Mouse (Mus musculus) neural tube, embryonic 13.5 days (tissue): ENCODE data around the gene Golga4. TPM values are rescaled to one million over a fixed set of nuclear protein-coding genes. Genes with fewer than 3 reads are reported as not detected.

Experiments used
- ATAC-seq: fragments of 200-750 bp; cut with Nextera tagmentation; 2 replicates; pipeline ENCODE4 v1.8.0; 2017; ENCODE audit warnings: low read depth, mild to moderate bottlenecking, moderate TSS enrichment, moderate library complexity
- H3K27ac ChIP-seq: fragments of 300-500 bp; sonication (generic); replicated peaks from 2 replicates; pipeline ENCODE4 v1.5.1; 2015; ENCODE audit warnings: moderate library complexity, mild to moderate bottlenecking, inconsistent platforms
- H3K27me3 ChIP-seq: fragments of 300-500 bp; sonication (generic); 2 replicates; pipeline ENCODE4 v1.6.1; 2015; ENCODE audit warnings: mild to moderate bottlenecking, inconsistent platforms
- H3K36me3 ChIP-seq: fragments of 300-500 bp; sonication (generic); 2 replicates; pipeline ENCODE4 v1.6.1; 2015; ENCODE audit warnings: mild to moderate bottlenecking, inconsistent platforms
- H3K4me1 ChIP-seq: fragments of 300-500 bp; sonication (generic); replicated peaks from 2 replicates; pipeline ENCODE4 v1.6.1; 2015; ENCODE audit warnings: inconsistent platforms
- H3K4me2 ChIP-seq: fragments of 300-500 bp; sonication (generic); 2 replicates; pipeline ENCODE4 v1.6.1; 2015; ENCODE audit warnings: inconsistent platforms, mild to moderate bottlenecking, moderate library complexity
- H3K4me3 ChIP-seq: fragments of 300-500 bp; sonication (generic); 2 replicates; pipeline ENCODE4 v1.5.1; 2015; ENCODE audit warnings: mild to moderate bottlenecking, inconsistent platforms
- H3K9ac ChIP-seq: fragments of 300-500 bp; sonication (generic); 2 replicates; pipeline ENCODE4 v1.6.1; 2015; ENCODE audit warnings: moderate library complexity, mild to moderate bottlenecking, inconsistent platforms
- H3K9me3 ChIP-seq: fragments of 300-500 bp; sonication (generic); 2 replicates; pipeline ENCODE4 v1.6.1; 2016; ENCODE audit warnings: inconsistent platforms
- WGBS: fragments of 180-500 bp; shearing (Covaris S2); methylation state at CpG from one replicate; pipeline ENCODE4 v1.1.7; 2015; 5-methylcytosine and 5-hydroxymethylcytosine counted together
- polyA plus RNA-seq: library from polyadenylated mRNA; unstranded; fragments of >200 nt; fragmentation: Nextera tagmentation; extraction: Ambion mirVana; gene quantifications from 2 replicates; pipeline ENCODE4 v1.2.1, GENCODE M21; 2015

The Golga4 gene
- polyA plus RNA-seq, 1 experiment from 2014 or later: 49.3 TPM

- H3K9me3 ChIP-seq: no peaks in the 10 kb centered on the region
- no peaks in the 10 kb centered on the region for H3K36me3 ChIP-seq
- ATAC-seq: no peak
- peaks cover 12% of the 10 kb centered on the region for H3K4me1 ChIP-seq
- no peak overlapping the region for H3K4me2 ChIP-seq
- 71% methylated on average over 5 of the region's 5 CpGs for WGBS
- H3K27me3 ChIP-seq: peaks cover 31% of the 10 kb centered on the region
- H3K4me3 ChIP-seq: no peak overlapping the region
- no peak overlapping the region for H3K9ac ChIP-seq
- H3K27ac ChIP-seq: no peak overlapping the region
Measured at GRCm38 (mm10) chr9:118602576-118602975, 96.5 kb downstream of the Golga4 start.

GRCm38 (mm10) chr9:118606148-118606816 is 100.2 kb downstream of the Golga4 start, which contains the start of gene Itga9:
TSS of gene Itga9 (plus strand) at chr9:118606690.
- Histone ChIP-seq H3K4me1 (peaks cover 31% of the 10 kb centered on the region), H3K4me2 (peak within 1 kb of the TSS; percentile 87), H3K36me3 (no peaks in the 10 kb centered on the region), H3K4me3 (peak within 1 kb of the TSS; percentile 71), H3K9me3 (no peaks in the 10 kb centered on the region), H3K27me3 (peaks cover 63% of the 10 kb centered on the region), H3K9ac (peak within 1 kb of the TSS; percentile 89), H3K27ac (peak within 1 kb of the TSS; percentile 54)
- ATAC-seq: peak; percentile 91
- 12% methylated on average over 40 of the region's 42 CpGs for WGBS

- Histone ChIP-seq H3K4me3 (peak overlapping the region; percentile 71), H3K27ac (peak overlapping the region; percentile 54), H3K27me3 (peaks cover 70% of the 10 kb centered on the region), H3K4me2 (peak overlapping the region; percentile 87), H3K4me1 (peaks cover 38% of the 10 kb centered on the region), H3K9me3 (no peaks in the 10 kb centered on the region), H3K9ac (peak overlapping the region; percentile 89), H3K36me3 (no peaks in the 10 kb centered on the region)
- WGBS: under 1% methylated on average over 65 of the region's 68 CpGs
- ATAC-seq: peak; percentile 59
Measured at GRCm38 (mm10) chr9:118606817-118607371, 100.8 kb downstream of the Golga4 start.

- Histone ChIP-seq H3K9ac (no peak overlapping the region), H3K4me2 (peak overlapping the region; percentile 87)
- 34% methylated on average over 16 of the region's 16 CpGs for WGBS
Measured at GRCm38 (mm10) chr9:118607701-118608401, 101.8 kb downstream of the Golga4 start.

GRCm38 (mm10) chr9:118608556-118608955 is 102.5 kb downstream of the Golga4 start:
- 41% methylated on average over 4 of the region's 4 CpGs for WGBS

More at GRCm38 (mm10) chr9:118607701-118608401, 101.8 kb downstream of the Golga4 start:
- no peak overlapping the region for H3K27ac ChIP-seq
- H3K9me3 ChIP-seq: no peaks in the 10 kb centered on the region
- ATAC-seq: no peak
- H3K36me3 ChIP-seq: no peaks in the 10 kb centered on the region
- H3K27me3 ChIP-seq: peaks cover 72% of the 10 kb centered on the region
- peak overlapping the region; percentile 71 for H3K4me3 ChIP-seq
- peaks cover 41% of the 10 kb centered on the region for H3K4me1 ChIP-seq

GRCm38 (mm10) chr9:118610060-118610459 is 104.0 kb downstream of the Golga4 start:
- Histone ChIP-seq H3K4me1 (peaks cover 41% of the 10 kb centered on the region), H3K36me3 (no peaks in the 10 kb centered on the region), H3K27ac (no peak overlapping the region), H3K9ac (no peak overlapping the region), H3K9me3 (no peaks in the 10 kb centered on the region), H3K27me3 (peaks cover 68% of the 10 kb centered on the region), H3K4me2 (no peak overlapping the region), H3K4me3 (no peak overlapping the region)
- no peak for ATAC-seq
- 63% methylated on average over 10 of the region's 10 CpGs for WGBS

More at GRCm38 (mm10) chr9:118608556-118608955, 102.5 kb downstream of the Golga4 start:
- no peak for ATAC-seq
- Histone ChIP-seq H3K4me1 (peaks cover 41% of the 10 kb centered on the region), H3K4me3 (no peak overlapping the region), H3K9ac (no peak overlapping the region), H3K4me2 (0 out of 2 replicates have a peak overlapping the region, but pooled peaks have one; percentile 6), H3K36me3 (no peaks in the 10 kb centered on the region), H3K27me3 (peaks cover 74% of the 10 kb centered on the region), H3K9me3 (no peaks in the 10 kb centered on the region), H3K27ac (no peak overlapping the region)

- no peak for ATAC-seq
- Histone ChIP-seq H3K9ac (no peak overlapping the region), H3K4me3 (no peak overlapping the region)
Measured at GRCm38 (mm10) chr9:118611111-118611541, 105.1 kb downstream of the Golga4 start.

DNA sequence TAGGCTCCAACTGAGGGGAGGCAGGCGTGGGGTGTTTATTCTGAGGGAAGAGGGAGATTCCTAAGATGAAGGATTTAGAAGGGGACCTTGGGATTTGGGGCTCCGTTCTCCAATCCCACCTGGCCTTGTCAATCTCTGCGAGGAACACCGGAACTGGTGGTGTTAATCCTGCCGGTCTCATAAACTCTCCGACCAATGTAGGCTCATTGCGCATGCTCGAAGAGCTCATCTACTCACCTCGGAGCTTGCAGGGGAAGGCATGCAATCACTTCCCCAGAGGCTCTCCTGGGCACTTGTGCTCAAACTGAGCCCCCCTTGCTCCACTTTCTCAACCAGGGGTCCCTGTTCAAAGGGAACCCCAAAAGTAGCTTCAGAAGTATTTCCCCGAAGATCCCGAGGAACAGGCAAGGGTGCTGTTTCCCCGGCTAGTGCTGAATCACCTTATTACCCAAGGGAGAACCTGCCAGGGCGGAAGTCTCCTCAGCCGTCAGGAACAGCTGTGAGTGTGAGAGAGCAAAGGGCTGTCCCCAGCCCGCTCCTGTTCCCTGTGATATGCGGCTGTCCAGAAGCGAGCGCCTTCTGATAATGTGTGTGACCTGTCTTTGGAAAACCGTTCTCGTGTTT is 106.0 kb downstream of the Golga4 start:
- Histone ChIP-seq H3K36me3 (no peaks in the 10 kb centered on the region), H3K4me1 (peaks cover 34% of the 10 kb centered on the region), H3K27me3 (peaks cover 61% of the 10 kb centered on the region), H3K4me3 (no peak overlapping the region), H3K9ac (no peak overlapping the region), H3K27ac (no peak overlapping the region), H3K9me3 (no peaks in the 10 kb centered on the region), H3K4me2 (peak overlapping the region; percentile 19)
- no peak for ATAC-seq
- 54% methylated on average over 20 of the region's 20 CpGs for WGBS

More at GRCm38 (mm10) chr9:118611111-118611541, 105.1 kb downstream of the Golga4 start:
- Histone ChIP-seq H3K36me3 (no peaks in the 10 kb centered on the region), H3K4me1 (peaks cover 40% of the 10 kb centered on the region), H3K4me2 (0 out of 2 replicates have a peak overlapping the region, but pooled peaks have one; percentile 24), H3K27me3 (peaks cover 61% of the 10 kb centered on the region), H3K27ac (no peak overlapping the region), H3K9me3 (no peaks in the 10 kb centered on the region)
- 53% methylated on average over 14 of the region's 14 CpGs for WGBS

DNA sequence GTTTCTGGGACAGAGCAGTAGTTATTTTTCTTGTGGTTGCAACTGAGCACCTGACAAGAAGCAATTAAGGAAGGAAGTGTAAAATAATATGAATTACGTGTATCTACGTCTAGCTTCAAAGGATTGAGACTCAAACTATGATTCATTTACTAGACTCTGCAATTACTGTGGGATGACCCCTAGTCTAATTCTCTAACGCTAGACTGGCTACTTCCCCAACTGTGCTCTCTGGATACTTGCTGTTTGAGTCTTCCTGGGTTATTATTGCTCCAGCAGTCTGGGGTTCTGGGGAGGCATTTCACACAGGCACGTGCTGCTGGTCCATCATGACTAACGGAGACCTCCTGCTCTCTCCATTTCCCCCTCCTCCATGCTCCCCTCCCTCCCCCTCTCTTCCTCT is 111.2 kb downstream of the Golga4 start:
- ATAC-seq: no peak
- Histone ChIP-seq H3K9ac (no peak overlapping the region), H3K9me3 (no peaks in the 10 kb centered on the region), H3K4me3 (no peak overlapping the region), H3K36me3 (no peaks in the 10 kb centered on the region), H3K27ac (no peak overlapping the region), H3K27me3 (peaks cover 21% of the 10 kb centered on the region), H3K4me1 (peaks cover under 1% of the 10 kb centered on the region; the same call in 1 of the 2 replicates), H3K4me2 (no peak overlapping the region)
- 69% methylated on average over 5 of the region's 5 CpGs for WGBS

- Histone ChIP-seq H3K27me3 (peaks cover 8% of the 10 kb centered on the region; the same call in 1 of the 2 replicates), H3K9ac (no peak overlapping the region), H3K36me3 (no peaks in the 10 kb centered on the region), H3K4me3 (no peak overlapping the region), H3K27ac (no peak overlapping the region), H3K4me1 (0 out of 2 replicates have a peak, but pooled peaks cover 4% of the 10 kb centered on the region), H3K4me2 (no peak overlapping the region), H3K9me3 (no peaks in the 10 kb centered on the region)
- WGBS: 89% methylated on average over 3 of the region's 3 CpGs
- no peak for ATAC-seq
Measured at GRCm38 (mm10) chr9:118618732-118619250, 112.7 kb downstream of the Golga4 start.

DNA sequence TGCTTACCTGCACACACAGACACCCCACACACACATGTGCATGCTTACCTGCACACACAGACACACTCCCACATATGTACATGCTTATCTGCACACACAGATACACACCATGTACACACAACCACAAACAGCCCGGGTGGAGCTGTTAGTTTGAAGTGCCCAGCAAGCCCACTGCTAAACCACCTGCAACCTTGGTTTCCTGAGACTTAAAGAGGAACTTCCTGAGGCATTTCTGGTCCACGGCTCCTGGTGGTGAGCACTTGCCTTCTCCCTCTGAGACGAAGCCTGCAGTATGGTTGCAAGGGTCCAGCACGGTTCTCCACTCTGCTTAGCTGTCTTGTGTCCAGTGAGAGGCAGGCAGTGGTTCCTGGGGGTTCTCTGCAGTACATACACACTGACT is 114.7 kb downstream of the Golga4 start:
- WGBS: 58% methylated on average over 4 of the region's 4 CpGs
- Histone ChIP-seq H3K4me1 (peaks cover 19% of the 10 kb centered on the region; the same call in 1 of the 2 replicates), H3K27ac (no peak overlapping the region), H3K36me3 (no peaks in the 10 kb centered on the region), H3K9me3 (no peaks in the 10 kb centered on the region), H3K4me2 (no peak overlapping the region), H3K4me3 (no peak overlapping the region), H3K9ac (no peak overlapping the region), H3K27me3 (peaks cover 7% of the 10 kb centered on the region; the same call in 1 of the 2 replicates)
- ATAC-seq: no peak
